Mouse (Mus musculus) E14TG2a.4 (cell line): Measurements from ENCODE around the gene Rasa2.
A peak's percentile ranks its signal among the peaks of the same experiment; 100 is the strongest.

ENCODE experiments used
- H3K27me3 ChIP-seq: 2 replicates; pipeline ENCODE4 v1.6.1; 2014; ENCODE audit warnings: low read length, control low read depth; ENCODE audit not compliant: insufficient read depth
- H3K36me3 ChIP-seq: 2 replicates; pipeline ENCODE4 v1.6.1; 2014; ENCODE audit warnings: low read length, control low read depth; ENCODE audit not compliant: insufficient read depth
- H3K4me1 ChIP-seq: replicated peaks from 2 replicates; pipeline ENCODE4 v1.6.1; 2014; ENCODE audit warnings: low read depth, low read length, control low read depth
- H3K4me3 ChIP-seq: replicated peaks from 2 replicates; pipeline ENCODE4 v1.5.1; 2014; ENCODE audit warnings: mild to moderate bottlenecking, low read length
- H3K9me3 ChIP-seq: 2 replicates; pipeline ENCODE4 v1.6.1; 2014; ENCODE audit warnings: low read length, control low read depth
- CTCF ChIP-seq: conservative IDR thresholded peaks from 2 replicates; pipeline ENCODE4 v1.5.1; 2014; ENCODE audit warnings: low read length
- NANOG ChIP-seq: IDR thresholded peaks from 2 replicates; pipeline ENCODE4 v1.6.1; 2014; ENCODE audit warnings: borderline replicate concordance, low read length, mixed read lengths
- POU5F1 ChIP-seq: IDR thresholded peaks from 2 replicates; pipeline ENCODE4 v1.6.1; 2014; ENCODE audit warnings: low read length, borderline replicate concordance

The Rasa2 gene

DNA sequence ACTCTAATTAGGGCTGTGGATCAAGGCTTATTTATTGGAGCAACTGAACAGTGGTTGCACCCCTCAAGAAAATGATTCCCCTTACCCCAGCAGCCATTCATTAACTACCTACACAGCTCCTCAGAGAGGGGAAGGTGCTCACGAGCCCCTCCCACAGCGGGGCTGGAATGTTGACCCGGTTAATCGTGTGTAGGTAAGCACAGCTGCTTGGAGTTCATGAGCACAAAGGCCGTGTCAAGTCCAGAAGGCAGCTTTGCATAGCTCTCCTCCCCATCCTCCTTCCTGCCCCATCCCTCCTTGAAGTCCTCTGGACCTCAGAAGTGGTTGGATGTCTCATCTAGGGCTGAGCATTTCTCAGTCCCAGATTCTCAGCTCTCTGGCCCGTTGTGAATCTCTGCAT, 3.8 kb upstream of the Rasa2 start:
- Histone ChIP-seq H3K36me3 (no peaks in the 10 kb centered on the region), H3K27me3 (peaks cover 50% of the 10 kb centered on the region), H3K9me3 (no peaks in the 10 kb centered on the region), H3K4me1 (peaks cover 21% of the 10 kb centered on the region), H3K4me3 (no peak overlapping the region)
- TF ChIP-seq CTCF (no peak), NANOG (no peak), POU5F1 (no peak)

DNA sequence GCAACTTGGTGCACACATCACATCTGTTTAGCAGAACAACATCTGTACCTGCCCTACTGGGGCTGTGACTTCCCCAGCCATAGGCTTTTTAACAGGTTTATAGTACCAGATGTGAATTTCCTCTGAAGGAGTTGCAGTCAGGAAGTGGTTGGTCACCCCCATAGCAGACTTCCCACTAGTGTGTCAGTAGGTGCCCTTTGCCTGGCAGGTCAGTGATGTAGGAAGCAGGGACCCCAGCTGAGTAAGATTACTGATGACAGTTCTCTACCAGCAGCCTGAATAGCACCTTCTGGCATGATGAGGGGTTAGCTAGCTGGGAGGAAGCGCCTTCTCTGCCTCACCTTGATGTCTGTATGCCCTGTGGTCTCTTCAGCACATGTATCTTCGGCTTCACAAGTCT, 2.4 kb upstream of the Rasa2 start:
- TF ChIP-seq POU5F1 (no peak), CTCF (no peak), NANOG (no peak)
- no peaks in the 10 kb centered on the region for H3K9me3 ChIP-seq
- H3K4me1 ChIP-seq, result peaks cover 25% of the 10 kb centered on the region
- H3K4me3 ChIP-seq, result no peak overlapping the region
- no peaks in the 10 kb centered on the region for H3K36me3 ChIP-seq
- peaks cover 51% of the 10 kb centered on the region for H3K27me3 ChIP-seq

DNA sequence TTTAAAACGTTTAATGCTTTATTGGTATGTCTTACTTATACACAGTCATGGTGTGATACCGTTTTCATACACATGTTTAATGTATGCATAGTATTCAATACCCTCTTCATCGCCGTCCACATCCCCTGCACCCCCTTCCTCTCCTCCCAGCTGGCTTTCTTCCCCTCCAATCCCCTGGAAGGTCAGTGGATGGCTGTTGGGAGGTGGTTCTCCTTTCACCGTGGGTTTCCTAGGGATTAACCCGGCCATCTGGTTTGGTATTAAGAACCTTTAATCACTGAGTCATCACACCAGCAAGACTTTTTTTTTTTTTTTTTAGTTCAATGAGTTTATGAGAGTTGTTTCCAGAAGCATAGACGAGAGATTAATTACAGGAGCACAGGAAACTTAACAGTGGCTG, 1.3 kb upstream of the Rasa2 start:
- H3K27me3 ChIP-seq, result peaks cover 48% of the 10 kb centered on the region
- H3K36me3 ChIP-seq, result no peaks in the 10 kb centered on the region
- TF ChIP-seq CTCF, result no peak
- TF ChIP-seq NANOG, result no peak
- no peak for TF ChIP-seq POU5F1
- H3K4me1 ChIP-seq, result peaks cover 28% of the 10 kb centered on the region
- H3K4me3 ChIP-seq, result no peak overlapping the region
- no peaks in the 10 kb centered on the region for H3K9me3 ChIP-seq

DNA sequence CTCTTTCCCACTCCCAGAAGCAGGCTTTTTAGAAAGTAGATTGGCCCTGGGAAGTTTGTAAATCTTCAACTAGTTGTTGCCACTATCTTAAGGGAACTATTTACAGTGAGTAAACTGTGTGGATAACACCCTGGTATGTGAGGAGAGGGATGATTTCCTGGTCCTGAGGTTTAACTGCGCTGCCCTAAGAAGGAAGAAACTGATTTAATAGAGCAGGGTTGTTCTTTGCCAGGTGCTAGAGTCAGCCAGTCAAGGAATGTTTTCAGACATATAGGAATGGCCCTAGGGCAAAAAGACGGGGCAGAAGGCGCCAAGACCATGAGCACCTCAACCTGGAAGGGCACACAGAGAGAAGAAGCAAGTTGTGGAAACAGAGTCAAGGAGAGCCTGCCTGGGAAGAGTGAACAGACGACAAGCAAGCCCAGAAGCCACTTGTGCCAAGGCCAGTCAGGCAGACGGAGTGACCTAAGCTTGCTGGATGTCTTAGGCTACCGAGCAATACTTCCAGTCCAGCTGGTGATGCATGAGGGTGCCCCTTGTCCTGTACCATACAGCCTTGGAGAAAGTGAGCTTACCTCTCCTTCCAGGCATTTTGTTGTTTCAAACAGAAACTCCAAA, 765 bp upstream of the Rasa2 start:
- TF ChIP-seq POU5F1 (no peak), NANOG (no peak), CTCF (no peak)
- no peaks in the 10 kb centered on the region for H3K9me3 ChIP-seq
- peaks cover 48% of the 10 kb centered on the region for H3K27me3 ChIP-seq
- H3K4me3 ChIP-seq, result peak overlapping the region; percentile 86
- H3K4me1 ChIP-seq, result peaks cover 28% of the 10 kb centered on the region
- no peaks in the 10 kb centered on the region for H3K36me3 ChIP-seq

DNA sequence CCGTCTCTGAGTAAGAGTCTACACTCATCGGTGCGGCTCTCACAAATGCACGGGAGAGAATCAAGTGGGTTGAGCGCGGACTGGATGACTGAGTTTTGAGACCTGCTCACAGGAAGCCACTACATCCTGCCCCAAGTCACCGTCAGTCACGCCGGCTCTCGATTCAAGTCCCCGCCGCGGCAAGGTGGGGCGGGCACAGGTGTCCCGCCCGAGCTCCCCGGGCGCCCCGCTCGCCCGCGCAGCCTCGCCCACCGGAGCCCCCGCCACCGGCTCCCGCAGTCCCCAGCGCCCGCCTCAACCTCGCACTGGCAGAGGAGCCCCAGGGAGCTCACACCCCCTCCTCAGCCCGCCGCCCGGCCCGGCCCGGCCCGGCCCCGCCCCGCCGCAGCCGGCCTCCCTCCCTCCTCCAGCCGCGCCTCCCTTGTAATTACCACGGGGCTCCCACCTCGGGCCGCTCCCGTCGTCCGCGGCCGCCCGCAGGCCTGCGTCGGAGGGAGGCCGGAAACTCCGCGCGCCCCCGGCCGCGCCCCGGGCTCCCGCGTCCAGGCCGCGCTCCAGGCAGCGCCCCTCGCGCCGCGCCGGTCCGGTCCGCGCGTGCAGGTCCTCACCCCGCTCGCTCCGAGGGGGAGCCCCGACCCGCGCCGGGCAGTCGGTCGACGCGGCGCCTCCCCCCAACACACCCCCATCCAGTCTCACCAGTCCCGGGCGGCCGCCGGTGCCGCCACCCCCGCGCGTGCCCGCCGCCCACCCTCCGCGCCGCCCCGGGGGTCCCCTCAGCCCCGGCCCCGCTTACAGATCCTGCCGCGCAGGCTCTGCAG, 637 bp downstream of the Rasa2 start:
- no peaks in the 10 kb centered on the region for H3K36me3 ChIP-seq
- TF ChIP-seq POU5F1 (no peak), NANOG (no peak), CTCF (no peak)
- H3K9me3 ChIP-seq, result no peaks in the 10 kb centered on the region

DNA sequence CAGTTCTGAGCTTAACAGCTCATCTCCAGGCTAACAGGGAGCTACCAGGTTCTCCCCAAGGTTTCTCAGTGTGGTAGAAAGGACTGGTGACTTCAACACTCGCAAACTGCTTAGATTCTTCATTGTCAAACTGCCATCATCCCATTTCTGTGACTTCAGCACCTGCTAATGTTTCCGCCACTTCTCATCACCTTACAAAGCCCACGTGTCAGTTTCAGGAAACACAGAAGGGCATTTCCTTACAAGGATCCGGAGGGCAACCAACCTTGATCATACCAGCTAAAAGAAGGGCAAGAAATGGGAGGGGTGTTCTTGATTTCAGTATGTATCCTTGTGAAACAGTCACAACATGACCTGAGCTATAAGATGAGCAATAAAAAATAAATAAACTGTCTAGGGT, 2.3 kb downstream of the Rasa2 start:
- no peaks in the 10 kb centered on the region for H3K36me3 ChIP-seq
- TF ChIP-seq CTCF (no peak), NANOG (no peak), POU5F1 (no peak)
- H3K27me3 ChIP-seq, result peaks cover 39% of the 10 kb centered on the region
- peaks cover 40% of the 10 kb centered on the region for H3K4me1 ChIP-seq
- H3K9me3 ChIP-seq, result no peaks in the 10 kb centered on the region
- no peak overlapping the region for H3K4me3 ChIP-seq

More for the DNA sequence above, 637 bp downstream of the Rasa2 start:
- H3K27me3 ChIP-seq, result peaks cover 46% of the 10 kb centered on the region
- H3K4me3 ChIP-seq, result peak overlapping the region; percentile 86
- peaks cover 28% of the 10 kb centered on the region for H3K4me1 ChIP-seq

DNA sequence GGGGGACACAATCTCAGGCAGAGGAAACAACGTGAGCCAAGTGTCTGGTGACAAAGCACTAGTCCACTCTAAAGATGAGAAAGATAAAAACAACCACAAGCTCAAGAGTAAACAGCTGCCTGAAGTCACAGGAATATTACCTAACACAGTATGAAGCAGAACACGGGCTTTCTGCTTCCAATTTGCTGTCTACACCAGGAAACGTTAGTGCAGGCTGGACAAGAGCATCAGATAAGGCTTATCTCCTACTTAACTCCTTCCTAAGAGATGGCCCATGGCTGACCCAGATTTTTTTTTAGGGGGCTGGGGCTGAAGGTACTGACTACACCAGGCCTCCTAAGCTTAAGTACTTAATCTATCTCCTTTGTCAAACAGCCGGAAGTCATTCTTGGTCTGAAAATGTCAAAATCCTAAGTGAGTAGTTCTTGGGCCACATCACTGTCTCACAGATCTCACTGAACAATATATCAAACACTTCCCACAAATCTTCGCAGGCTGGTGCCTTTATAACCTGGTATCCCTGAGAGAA, 3.8 kb downstream of the Rasa2 start:
- Histone ChIP-seq H3K27me3 (peaks cover 25% of the 10 kb centered on the region), H3K36me3 (no peaks in the 10 kb centered on the region), H3K4me3 (no peak overlapping the region), H3K4me1 (peaks cover 40% of the 10 kb centered on the region), H3K9me3 (no peaks in the 10 kb centered on the region)
- TF ChIP-seq NANOG (no peak), CTCF (no peak), POU5F1 (no peak)

DNA sequence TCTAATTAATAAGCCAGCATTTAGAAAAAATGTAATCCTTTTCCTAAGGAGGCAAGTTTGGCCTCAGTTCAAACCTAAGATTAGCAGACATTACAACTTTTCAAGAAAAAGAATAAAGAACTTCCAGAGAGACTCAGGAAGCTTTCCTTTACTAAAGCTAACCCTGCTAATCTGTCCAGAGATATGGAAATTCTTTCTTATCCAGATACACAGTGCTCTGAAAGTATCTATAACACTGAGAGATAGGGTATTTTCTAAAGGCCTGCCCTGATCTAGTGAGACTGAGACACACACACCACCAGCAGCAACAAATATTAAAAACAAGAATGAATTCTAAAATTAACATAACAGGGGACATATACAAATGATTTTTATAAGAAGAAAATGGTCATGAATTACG, 4.4 kb downstream of the Rasa2 start:
- Histone ChIP-seq H3K4me1 (peaks cover 36% of the 10 kb centered on the region), H3K36me3 (no peaks in the 10 kb centered on the region), H3K4me3 (no peak overlapping the region), H3K9me3 (no peaks in the 10 kb centered on the region), H3K27me3 (peaks cover 19% of the 10 kb centered on the region)
- TF ChIP-seq POU5F1 (no peak), NANOG (no peak), CTCF (no peak)
